Mouse (Mus musculus) kidney, adult 2 months (tissue): Measurements from ENCODE around the gene Msmo1.

Source experiments
- CTCF ChIP-seq: fragments of 200-500 bp; conservative IDR thresholded peaks from 2 replicates; pipeline ENCODE4 v1.5.1; 2011; ENCODE audit warnings: low read depth, mild to moderate bottlenecking, control low read depth, low read length, moderate library complexity, mixed read lengths; ENCODE audit not compliant: insufficient read depth, insufficient read length
- POLR2A ChIP-seq: fragments of 200-500 bp; IDR thresholded peaks from one replicate; pipeline ENCODE4 v1.6.1; 2011; ENCODE audit warnings: low read depth, low read length, control low read depth

DNA sequence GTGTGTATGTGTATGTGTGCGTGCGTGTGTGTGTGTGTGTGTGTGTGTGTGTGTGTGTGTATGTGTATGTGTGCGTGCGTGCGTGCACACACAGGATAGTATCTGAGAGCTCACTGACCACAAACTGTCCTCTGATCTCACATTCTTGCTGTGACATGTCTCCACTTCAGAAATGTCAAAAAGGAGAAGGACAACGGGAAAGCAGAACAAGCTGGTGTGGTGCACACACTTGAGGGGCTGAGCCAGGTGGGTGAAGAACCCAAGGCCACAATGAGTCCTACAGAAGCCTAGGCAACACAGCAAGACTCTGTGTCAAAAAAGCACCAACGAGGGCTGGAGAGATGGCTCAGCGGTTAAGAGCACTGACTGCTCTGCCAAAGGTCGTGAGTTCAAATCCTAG, 35.1 kb upstream of the Msmo1 start:
- no peak for TF ChIP-seq CTCF
- TF ChIP-seq POLR2A, result no peak
